Mouse (Mus musculus) bone marrow, adult 2 months (tissue): ENCODE data around the gene Tfb1m.

Experiments
- CTCF ChIP-seq: fragments of 200-500 bp; IDR thresholded peaks from 2 replicates; pipeline ENCODE4 v1.5.1; 2011; ENCODE audit warnings: low read length, control low read depth; ENCODE audit not compliant: control insufficient read depth, insufficient read depth
- POLR2A ChIP-seq: fragments of 200-500 bp; IDR thresholded peaks from 2 replicates; pipeline ENCODE4 v1.6.1; 2011; ENCODE audit warnings: low read depth, mild to moderate bottlenecking, control low read depth, low read length, borderline replicate concordance; ENCODE audit not compliant: control insufficient read depth

DNA sequence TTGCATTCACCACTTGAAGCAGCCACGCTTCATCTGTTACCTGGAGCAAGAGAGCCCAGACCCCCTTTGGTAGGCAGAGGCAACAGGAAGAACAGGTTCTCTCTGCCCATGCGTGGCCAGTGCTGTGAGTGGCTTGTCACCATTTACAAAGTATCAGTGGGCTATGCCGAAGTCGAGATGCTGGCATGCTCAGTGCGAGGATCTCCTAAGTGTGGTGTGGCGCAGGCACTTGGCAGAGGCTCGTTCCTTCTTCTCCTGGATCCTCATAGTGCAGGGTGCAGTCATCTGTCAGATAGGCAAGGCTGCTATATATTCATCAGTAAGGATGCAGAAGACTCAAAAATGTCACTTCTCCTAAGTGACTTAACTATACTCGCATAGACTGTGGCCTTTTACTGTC lies 58.1 kb downstream of the Tfb1m start:
- no peak for TF ChIP-seq CTCF
- no peak for TF ChIP-seq POLR2A
